Mouse (Mus musculus) adrenal gland, postnatal 4 days (tissue): ENCODE results near the gene Slbp. TPM values are rescaled to one million over a fixed set of nuclear protein-coding genes. Genes with fewer than 3 reads are reported as not detected.

Experiments used
- DNase-seq, 2 experiments: peaks; one replicate each; pipeline ENCODE4 v3.0.0; 2021 to 2022; ENCODE audit warnings: low spot score in 2 of 2, mixed read lengths in 2 of 2
- total RNA-seq, 2 experiments: library from RNA; stranded (reverse); gene quantifications; 2 replicates each; pipeline ENCODE4 v1.2.3; 2021

The Slbp gene
- total RNA-seq, 2 experiments from 2014 or later: 65.7 to 71.6 TPM

GRCm38 (mm10) chr5:33630615-33631014 is 21.8 kb downstream of the Slbp start:
- DNase-seq: no peak

GRCm38 (mm10) chr5:33630061-33630460 is 22.3 kb downstream of the Slbp start:
- no peak for DNase-seq

GRCm38 (mm10) chr5:33629301-33629987 is 22.9 kb downstream of the Slbp start, which contains the start of the genes Fam53a and Gm9903:
Gene Fam53a (minus strand): TSS chr5:33629635.
Gene Gm9903 (plus strand): TSS chr5:33629925.
- peak; percentile 100 for DNase-seq

GRCm38 (mm10) chr5:33628820-33629300 is 23.5 kb downstream of the Slbp start:
- DNase-seq: peak; percentile 11 to 46

GRCm38 (mm10) chr5:33627968-33628367 is 24.4 kb downstream of the Slbp start:
- no peak for DNase-seq

GRCm38 (mm10) chr5:33623766-33624165 is 28.6 kb downstream of the Slbp start:
- DNase-seq: no peak

GRCm38 (mm10) chr5:33622671-33623070 is 29.7 kb downstream of the Slbp start:
- DNase-seq: no peak

- DNase-seq: no peak
Measured at GRCm38 (mm10) chr5:33614391-33614790, 38.0 kb downstream of the Slbp start.

GRCm38 (mm10) chr5:33611795-33612194 is 40.6 kb downstream of the Slbp start:
- DNase-seq: no peak

- no peak for DNase-seq
Measured at GRCm38 (mm10) chr5:33609226-33609625, 43.1 kb downstream of the Slbp start.

GRCm38 (mm10) chr5:33607434-33607833 is 44.9 kb downstream of the Slbp start:
- DNase-seq: no peak

GRCm38 (mm10) chr5:33606631-33607030 is 45.7 kb downstream of the Slbp start:
- no peak for DNase-seq

- DNase-seq: no peak
Measured at GRCm38 (mm10) chr5:33605314-33605713, 47.1 kb downstream of the Slbp start.

- DNase-seq: no peak
Measured at GRCm38 (mm10) chr5:33593620-33594019, 58.8 kb downstream of the Slbp start.

GRCm38 (mm10) chr5:33589221-33589888 is 63.0 kb downstream of the Slbp start:
- peak; percentile 33 to 48 for DNase-seq

GRCm38 (mm10) chr5:33588066-33588465 is 64.3 kb downstream of the Slbp start:
- DNase-seq: no peak

- no peak for DNase-seq
Measured at GRCm38 (mm10) chr5:33587498-33588058, 64.8 kb downstream of the Slbp start.

Other genes with a start within 250 kb of the Slbp start
- gene Nkx1-1, start 218.6 kb downstream of the Slbp start, total RNA-seq: not detected
- gene Fam53a, start 22.9 kb downstream of the Slbp start, total RNA-seq: 10 to 100 TPM; 29.5 to 29.7 TPM
- 1 to 10 TPM in 1 of 2 experiments, under 1 TPM in 1; 0.56 to 1.1 TPM for gene Gm9903, start 22.6 kb downstream of the Slbp start, total RNA-seq
- 10 to 100 TPM; 47.4 to 49.1 TPM for gene Tacc3, start 5.6 kb upstream of the Slbp start, total RNA-seq
- 10 to 100 TPM; 20.2 to 21.8 TPM for gene Tmem129, start 5.8 kb upstream of the Slbp start, total RNA-seq
- 10 to 100 TPM in 1 of 2 experiments, 1 to 10 TPM in 1; 5.2 to 13.7 TPM for gene Fgfr3, start 69.1 kb upstream of the Slbp start, total RNA-seq
- gene Letm1, start 130.2 kb upstream of the Slbp start, total RNA-seq: 10 to 100 TPM; 70.7 to 74.7 TPM
- 10 to 100 TPM; 82.7 to 96.3 TPM for gene Nsd2, start 168.2 kb upstream of the Slbp start, total RNA-seq